Mouse (Mus musculus) frontal cortex, adult 2 months (tissue): ENCODE measurements around the gene Pex13. TPM values are rescaled to one million over a fixed set of nuclear protein-coding genes. Genes with fewer than 3 reads are reported as not detected.
"Not testable (repeated sequence)": the region's sequence is repeated elsewhere in the genome, so short reads cannot be mapped to it uniquely, and the experiment has no call there.

Experiments
- DNase-seq, 2 experiments: peaks; one replicate each; pipeline ENCODE4 v3.0.0; 2022; ENCODE audit warnings: low spot score in 1 of 2; ENCODE audit errors: extremely low spot score in 1 of 2
- polyA plus RNA-seq: library from polyadenylated mRNA; depleted of rRNA; stranded (reverse); fragments of >200 nt; gene quantifications from 2 replicates; pipeline ENCODE4 v1.2.3, GENCODE M21; 2012; rRNA removed

The Pex13 gene
- polyA plus RNA-seq, 1 experiment = 15.8 TPM

DNA sequence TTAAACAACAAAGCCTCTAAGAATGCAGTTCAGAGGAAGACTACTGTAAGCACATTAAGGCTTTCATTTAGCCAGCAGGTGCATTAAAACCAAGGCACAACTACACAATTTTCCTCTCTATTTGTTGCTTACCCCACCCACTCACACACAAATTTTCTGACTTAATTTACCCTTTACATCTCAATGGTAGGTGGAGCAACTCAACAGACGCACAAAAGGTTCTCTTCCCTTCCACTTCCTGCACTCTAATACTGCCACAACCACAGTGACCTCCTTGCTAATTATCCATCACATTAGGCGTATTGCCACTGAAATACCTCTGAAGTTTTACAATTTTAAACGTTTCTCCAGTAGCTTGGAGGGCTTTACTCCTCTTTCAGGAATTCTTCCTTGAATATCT lies 12.1 kb downstream of the Pex13 start:
- DNase-seq = no peak

GRCm38 (mm10) chr11:23647835-23648234 lies 17.9 kb downstream of the Pex13 start:
- DNase-seq = no peak

DNA sequence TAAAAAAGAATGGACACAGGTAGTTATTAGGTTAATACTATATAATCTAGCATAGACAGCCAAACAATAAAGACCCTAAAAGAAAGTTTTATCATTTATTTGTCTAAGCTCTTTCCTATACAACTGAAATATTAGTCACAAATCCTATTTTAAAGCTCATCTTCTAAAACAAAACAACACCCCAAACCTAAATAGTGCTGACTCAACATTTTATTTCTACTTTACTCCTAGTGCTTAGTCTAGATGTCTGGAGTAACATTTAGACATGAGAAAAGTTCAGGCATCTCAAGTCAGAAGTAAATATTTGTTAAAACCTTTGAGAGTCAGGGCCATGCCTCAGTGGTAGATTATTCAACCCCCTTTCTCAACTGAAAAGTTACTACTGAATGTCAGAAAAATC lies 18.3 kb downstream of the Pex13 start:
- DNase-seq = no peak

DNA sequence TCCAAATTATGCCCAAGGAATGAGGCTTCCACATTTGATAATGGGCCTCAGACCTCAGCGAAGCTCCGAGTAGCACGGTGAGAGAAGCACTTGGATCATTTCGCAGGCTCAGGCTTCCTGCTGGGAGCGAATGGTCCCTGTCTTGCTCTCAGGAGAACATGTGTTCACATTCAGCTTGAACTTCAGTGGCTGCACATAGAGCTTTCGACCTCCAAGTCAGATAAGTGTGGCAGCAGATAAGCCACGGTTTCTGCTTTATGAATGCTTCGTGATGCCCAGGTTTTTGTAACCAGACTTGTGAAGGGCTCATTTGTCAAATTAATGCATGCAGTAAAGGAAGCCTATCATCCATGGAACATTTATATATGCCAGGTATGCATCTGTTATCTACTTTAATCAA lies 31.2 kb downstream of the Pex13 start:
- DNase-seq = no peak

DNA sequence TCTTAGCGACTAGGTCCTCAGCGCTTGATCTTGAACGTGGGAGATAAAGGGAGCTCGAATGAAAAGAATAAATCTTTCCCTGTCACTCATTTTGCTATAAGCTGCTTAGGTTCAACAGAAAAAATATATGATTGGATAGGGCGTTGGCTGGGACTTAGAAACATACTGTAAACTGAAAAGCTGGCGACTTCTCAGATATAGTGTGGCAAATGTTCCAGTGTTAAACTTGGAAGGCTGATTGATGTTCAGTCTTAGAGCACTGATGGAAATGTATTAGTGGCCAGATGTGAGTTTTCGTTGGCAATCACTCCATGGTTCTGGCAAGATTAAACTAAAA lies 31.9 kb downstream of the Pex13 start:
- DNase-seq = no peak

DNA sequence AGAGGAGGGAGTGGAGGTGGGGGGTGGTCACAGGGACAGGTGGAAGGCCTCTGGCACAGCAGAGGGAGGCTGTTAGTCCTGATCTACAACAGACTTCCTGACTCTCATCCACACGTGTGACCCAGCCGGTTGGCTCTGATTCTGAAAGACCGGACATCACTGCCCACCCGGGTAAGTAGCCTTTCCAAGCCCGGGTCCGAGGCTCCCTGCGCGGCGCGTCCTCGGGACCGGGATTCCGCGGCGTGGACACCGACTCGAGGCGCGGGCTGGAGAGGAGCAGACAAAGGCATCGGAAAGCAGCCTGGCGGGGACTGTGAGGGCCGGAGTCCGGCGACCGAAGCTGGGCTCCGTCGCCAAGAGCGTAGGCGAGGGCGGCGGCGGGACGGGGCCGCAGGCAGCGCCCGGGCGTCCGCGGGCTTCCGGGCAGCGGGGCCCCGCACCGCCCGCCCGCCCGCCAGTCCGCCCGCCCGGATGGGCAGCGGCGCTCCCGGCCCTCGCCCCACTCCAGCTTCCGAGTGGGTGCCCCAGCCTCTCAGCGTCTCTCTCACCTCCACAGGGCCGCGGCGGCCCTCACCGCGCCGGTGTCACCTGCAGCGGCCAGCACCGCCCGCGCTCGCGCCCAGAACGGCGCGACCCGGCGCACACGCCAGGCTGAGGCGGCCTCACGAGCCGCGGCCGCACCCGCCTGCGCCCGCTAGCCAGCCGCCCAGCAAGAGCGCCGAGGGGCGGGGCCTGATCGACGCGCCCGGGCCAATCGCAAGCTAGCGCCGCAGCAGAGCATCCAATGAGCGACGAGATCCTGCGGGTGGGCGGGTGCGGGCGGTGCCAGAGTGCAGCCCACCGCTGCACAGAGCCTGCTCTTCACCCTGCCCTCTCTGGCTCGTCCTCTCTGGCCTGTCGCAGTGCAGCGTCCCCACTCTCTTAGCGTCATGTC lies 32.5 kb downstream of the Pex13 start, which contains the start of gene 0610010F05Rik:
Gene 0610010F05Rik, minus strand, starts transcription at position 695 of the 934 bp plus-strand sequence.
- DNase-seq = peak; percentile 46 to 77

- DNase-seq = no peak
Observed at GRCm38 (mm10) chr11:23630664-23631063, 35.1 kb downstream of the Pex13 start.

DNA sequence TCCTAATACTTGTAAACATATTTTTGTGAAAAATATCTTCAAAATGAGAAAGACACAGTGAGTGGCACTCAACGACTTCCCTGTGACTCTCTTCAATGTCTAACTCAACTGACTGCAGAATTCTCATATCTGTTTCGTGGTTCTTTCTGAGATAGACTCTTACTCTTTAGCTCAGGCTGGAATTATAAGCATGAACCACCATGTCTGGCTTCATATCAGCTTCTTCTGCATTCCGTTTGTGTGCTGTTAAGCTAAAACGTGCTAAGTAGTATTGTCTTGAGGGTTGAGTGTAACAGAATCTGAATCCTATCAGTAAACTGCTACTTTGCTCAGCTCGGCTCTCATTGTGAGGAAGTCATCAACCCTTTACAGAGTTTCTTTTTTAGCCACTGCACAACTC lies 46.8 kb downstream of the Pex13 start:
- no peak for DNase-seq

- no peak for DNase-seq
Observed at GRCm38 (mm10) chr11:23614546-23614945, 51.2 kb downstream of the Pex13 start.

DNA sequence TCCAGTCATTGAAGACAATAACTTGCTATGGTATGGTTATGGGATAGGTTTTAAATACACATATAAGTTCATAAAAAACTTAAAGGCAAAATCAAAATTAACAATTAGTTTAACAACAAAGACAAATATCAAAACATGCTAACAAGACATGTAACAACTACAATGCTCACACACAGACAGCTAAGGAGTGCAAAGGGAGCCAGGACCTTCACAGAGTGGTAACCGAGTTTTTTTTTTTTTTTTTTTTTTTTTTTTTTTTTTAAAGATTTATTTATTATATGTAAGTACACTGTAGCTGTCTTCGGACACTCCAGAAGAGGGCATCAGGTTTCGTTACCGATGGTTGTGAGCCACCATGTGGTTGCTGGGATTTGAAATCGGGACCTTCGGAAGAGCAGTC lies 58.5 kb downstream of the Pex13 start:
- not testable (repeated sequence) for DNase-seq

Other genes starting within 250 kb of the Pex13 start
- gene Ahsa2, start 167.9 kb downstream of the Pex13 start, polyA plus RNA-seq = 45.0 and 47.8 TPM in 2 replicates
- gene 1700093K21Rik, start 144.8 kb downstream of the Pex13 start, polyA plus RNA-seq = 0.99 and 1.8 TPM in 2 replicates
- 21.9 and 24.2 TPM in 2 replicates for gene 0610010F05Rik, start 32.3 kb downstream of the Pex13 start, polyA plus RNA-seq
- gene Pus10, start 285 bp downstream of the Pex13 start, polyA plus RNA-seq = 10.1 and 12.5 TPM in 2 replicates
- gene Rel, start 105.0 kb upstream of the Pex13 start, polyA plus RNA-seq = 2.3 and 2.5 TPM in 2 replicates
- gene Papolg, start 229.3 kb upstream of the Pex13 start, polyA plus RNA-seq = 11.4 and 13.1 TPM in 2 replicates